Mouse (Mus musculus) kidney, embryonic 16.5 days (tissue): ENCODE data around the gene Zfand2a. TPM values are rescaled to one million over a fixed set of nuclear protein-coding genes. Genes with fewer than 3 reads are reported as not detected.

ENCODE experiments used
- ATAC-seq: fragments of 200-750 bp; cut with Nextera tagmentation; 2 replicates; pipeline ENCODE4 v1.8.0; 2017; ENCODE audit warnings: moderate TSS enrichment; ENCODE audit not compliant: low FRiP score, low TSS enrichment
- H3K27ac ChIP-seq: fragments of 300-500 bp; sonication (generic); 2 replicates; pipeline ENCODE4 v1.5.1; 2014; ENCODE audit warnings: low read length
- H3K27me3 ChIP-seq: fragments of 300-500 bp; sonication (generic); 2 replicates; pipeline ENCODE4 v1.6.1; 2014; ENCODE audit warnings: low read length, control low read depth, mixed read lengths; ENCODE audit not compliant: insufficient read depth
- H3K36me3 ChIP-seq: fragments of 300-500 bp; sonication (generic); 2 replicates; pipeline ENCODE4 v1.6.1; 2014; ENCODE audit warnings: low read length, control low read depth, mixed read lengths; ENCODE audit not compliant: insufficient read depth
- H3K4me1 ChIP-seq: fragments of 300-500 bp; sonication (generic); 2 replicates; pipeline ENCODE4 v1.6.1; 2014; ENCODE audit warnings: low read length, control low read depth, mixed read lengths; ENCODE audit not compliant: insufficient read depth
- H3K4me2 ChIP-seq: fragments of 300-500 bp; sonication (generic); replicated peaks from 2 replicates; pipeline ENCODE4 v1.6.1; 2014; ENCODE audit warnings: low read depth, low read length
- H3K4me3 ChIP-seq: fragments of 300-500 bp; sonication (generic); 2 replicates; pipeline ENCODE4 v1.5.1; 2014; ENCODE audit warnings: mild to moderate bottlenecking, low read length
- H3K9ac ChIP-seq: fragments of 300-500 bp; sonication (generic); replicated peaks from 2 replicates; pipeline ENCODE4 v1.6.1; 2014; ENCODE audit warnings: low read length
- H3K9me3 ChIP-seq: fragments of 300-500 bp; sonication (generic); 2 replicates; pipeline ENCODE4 v1.6.1; 2016; ENCODE audit warnings: low read length, control low read depth
- WGBS: fragments of 180-500 bp; shearing (Covaris S2); extraction: QIAGEN DNeasy Blood & Tissue Kit; methylation state at CpG from one replicate; pipeline ENCODE4 v1.1.7; 2014; 5-methylcytosine and 5-hydroxymethylcytosine counted together
- polyA plus RNA-seq: library from polyadenylated mRNA; unstranded; fragments of >200 nt; fragmentation: Nextera tagmentation; extraction: Ambion mirVana; gene quantifications from 2 replicates; pipeline ENCODE4 v1.2.1, GENCODE M21; 2015

Gene Zfand2a
- polyA plus RNA-seq, 1 experiment from 2014 or later, result 10.8 TPM

- Histone ChIP-seq H3K27me3 (no peaks in the 10 kb centered on the region), H3K9ac (no peak overlapping the region), H3K4me3 (no peak overlapping the region), H3K9me3 (no peaks in the 10 kb centered on the region), H3K4me2 (no peak overlapping the region), H3K27ac (no peak overlapping the region), H3K36me3 (no peaks in the 10 kb centered on the region), H3K4me1 (no peaks in the 10 kb centered on the region)
- WGBS, result 67% methylated on average over 14 of the region's 14 CpGs
- no peak for ATAC-seq
These were observed 17.9 kb upstream of the Zfand2a start for GRCm38 (mm10) chr5:139502281-139502680.

DNA sequence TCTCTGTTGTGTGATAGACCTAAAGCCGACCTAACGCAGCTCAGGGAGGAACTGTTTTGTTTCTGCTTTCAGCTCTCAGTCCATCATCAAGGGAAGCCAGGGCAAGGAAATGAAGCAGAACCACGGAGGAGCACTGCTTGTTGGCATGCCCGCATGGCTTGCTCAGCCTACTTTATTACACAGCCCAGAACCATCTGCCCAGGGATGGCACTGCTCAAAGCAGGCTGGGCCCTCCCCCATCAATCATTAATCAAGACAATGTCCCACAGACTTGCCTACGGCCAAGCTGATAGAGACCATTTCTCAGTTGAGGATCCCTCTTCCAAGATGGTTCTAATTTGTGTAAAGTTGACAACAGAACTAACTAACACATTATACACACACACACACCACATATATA is 14.4 kb upstream of the Zfand2a start:
- Histone ChIP-seq H3K27me3 (no peaks in the 10 kb centered on the region), H3K27ac (no peak overlapping the region), H3K36me3 (no peaks in the 10 kb centered on the region), H3K4me2 (no peak overlapping the region), H3K4me1 (peaks cover 5% of the 10 kb centered on the region; the same call in 1 of the 2 replicates), H3K4me3 (no peak overlapping the region), H3K9me3 (no peaks in the 10 kb centered on the region), H3K9ac (no peak overlapping the region)
- WGBS, result 30% methylated on average over 5 of the region's 5 CpGs
- peak; percentile 64 for ATAC-seq

DNA sequence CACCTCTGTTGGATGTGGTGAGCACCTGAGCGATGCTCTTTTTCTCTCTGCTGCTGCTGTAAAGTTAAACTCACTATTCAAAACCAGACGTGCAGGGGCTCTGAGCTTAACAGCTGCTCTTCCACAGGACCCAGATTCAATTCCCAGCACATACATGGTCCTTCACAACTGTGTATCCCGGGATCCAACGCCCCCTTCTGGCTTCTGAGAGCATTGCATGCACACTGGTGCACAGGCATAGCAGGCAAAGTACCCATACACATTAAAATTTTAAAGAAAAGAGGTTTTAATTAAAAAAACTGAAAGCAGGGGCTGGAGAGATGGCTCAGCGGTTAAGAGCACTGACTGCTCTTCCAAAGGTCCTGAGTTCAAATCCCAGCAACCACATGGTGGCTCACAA is 12.6 kb upstream of the Zfand2a start:
- no peak for ATAC-seq
- Histone ChIP-seq H3K4me3 (no peak overlapping the region), H3K36me3 (no peaks in the 10 kb centered on the region), H3K9me3 (no peaks in the 10 kb centered on the region), H3K9ac (no peak overlapping the region), H3K27me3 (no peaks in the 10 kb centered on the region), H3K4me1 (peaks cover 5% of the 10 kb centered on the region; the same call in 1 of the 2 replicates), H3K27ac (no peak overlapping the region), H3K4me2 (no peak overlapping the region)
- WGBS, result 59% methylated on average over 5 of the region's 5 CpGs

DNA sequence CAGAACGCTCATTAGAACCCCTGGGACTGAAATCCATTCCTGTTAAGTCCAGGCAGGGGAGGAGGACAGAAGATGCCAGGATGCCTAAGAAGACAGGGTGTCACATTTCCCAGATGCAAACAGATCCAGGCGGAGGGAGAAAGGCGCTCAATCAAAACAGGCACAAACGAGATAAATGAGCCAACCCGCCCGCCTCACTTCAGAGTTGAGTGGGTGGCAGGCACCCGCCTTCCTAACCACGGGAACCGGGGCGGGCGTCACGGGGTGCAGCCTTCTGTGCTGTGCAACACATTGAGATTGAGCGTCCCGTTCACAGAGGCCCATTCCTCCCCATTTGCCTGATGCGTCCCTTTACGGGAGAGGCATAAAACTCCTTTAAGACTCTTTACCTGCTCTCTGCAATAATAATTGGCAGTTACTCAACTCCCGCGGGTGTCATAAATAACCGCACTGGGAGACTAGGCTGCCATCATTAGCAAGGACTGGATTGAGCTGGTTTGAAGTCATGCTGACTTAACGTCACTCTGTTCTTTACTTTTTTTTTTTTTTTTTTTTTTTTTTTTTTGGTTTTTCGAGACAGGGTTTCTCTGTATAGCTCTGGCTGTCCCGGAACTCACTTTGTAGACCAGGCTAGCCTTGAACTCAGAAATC is 10.8 kb upstream of the Zfand2a start:
- no peaks in the 10 kb centered on the region for H3K27me3 ChIP-seq
- WGBS, result 13% methylated on average over 22 of the region's 22 CpGs
- ATAC-seq, result peak; percentile 67
- peaks cover 5% of the 10 kb centered on the region; the same call in 1 of the 2 replicates for H3K4me1 ChIP-seq
- peak overlapping the region; percentile 28 for H3K27ac ChIP-seq
- H3K4me2 ChIP-seq, result peak overlapping the region; percentile 32
- H3K4me3 ChIP-seq, result no peak overlapping the region
- no peak overlapping the region for H3K9ac ChIP-seq
- H3K36me3 ChIP-seq, result no peaks in the 10 kb centered on the region
- H3K9me3 ChIP-seq, result no peaks in the 10 kb centered on the region

DNA sequence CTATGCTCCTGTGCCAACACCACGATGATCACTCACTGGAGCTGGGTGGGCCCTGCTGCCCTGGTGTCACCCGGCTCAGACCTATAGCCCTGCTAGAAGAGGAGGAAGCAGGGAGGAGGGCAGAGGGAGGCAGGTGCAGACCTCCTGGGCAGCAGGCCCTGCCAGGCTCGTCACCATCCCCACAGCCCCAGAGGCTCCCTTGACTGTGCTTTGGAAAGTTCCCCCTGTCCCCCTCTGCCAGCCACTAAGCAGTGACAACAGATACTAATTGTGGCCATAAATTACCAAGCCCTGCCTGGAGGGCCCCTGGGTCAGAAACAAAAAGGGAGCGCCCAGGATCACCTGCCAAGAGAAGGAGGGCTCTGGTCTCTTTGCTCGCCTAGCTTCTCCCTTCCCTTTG is 9.3 kb upstream of the Zfand2a start:
- Histone ChIP-seq H3K27me3 (no peaks in the 10 kb centered on the region), H3K36me3 (no peaks in the 10 kb centered on the region), H3K4me3 (no peak overlapping the region), H3K9me3 (no peaks in the 10 kb centered on the region), H3K9ac (no peak overlapping the region), H3K4me1 (peaks cover 5% of the 10 kb centered on the region; the same call in 1 of the 2 replicates), H3K27ac (no peak overlapping the region), H3K4me2 (no peak overlapping the region)
- ATAC-seq, result peak; percentile 67
- 12% methylated on average over 5 of the region's 5 CpGs for WGBS

DNA sequence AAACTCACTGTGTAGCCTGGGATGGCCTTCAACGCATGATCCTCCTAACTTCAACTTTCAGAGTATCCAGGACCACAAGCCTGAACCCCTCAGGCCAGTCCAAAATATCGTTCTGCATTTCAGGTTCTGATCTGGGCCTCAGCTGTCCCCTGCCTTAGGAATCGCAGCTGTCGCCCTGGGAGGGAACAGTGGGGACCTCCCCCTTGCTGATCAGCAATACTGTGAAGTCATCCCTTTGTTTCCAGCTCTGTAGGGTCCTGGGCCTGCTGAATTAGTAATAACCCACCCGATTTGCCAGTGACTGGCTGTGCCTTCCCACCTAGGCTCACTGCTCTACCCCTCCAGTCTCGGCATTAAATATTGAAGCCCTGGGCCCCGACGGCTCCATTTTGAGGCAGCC is 7.0 kb upstream of the Zfand2a start:
- Histone ChIP-seq H3K4me1 (peaks cover 5% of the 10 kb centered on the region; the same call in 1 of the 2 replicates), H3K9me3 (peaks cover 7% of the 10 kb centered on the region), H3K9ac (no peak overlapping the region), H3K4me3 (no peak overlapping the region), H3K27ac (no peak overlapping the region), H3K27me3 (no peaks in the 10 kb centered on the region), H3K36me3 (no peaks in the 10 kb centered on the region), H3K4me2 (no peak overlapping the region)
- WGBS, result 66% methylated on average over 8 of the region's 8 CpGs
- ATAC-seq, result no peak

DNA sequence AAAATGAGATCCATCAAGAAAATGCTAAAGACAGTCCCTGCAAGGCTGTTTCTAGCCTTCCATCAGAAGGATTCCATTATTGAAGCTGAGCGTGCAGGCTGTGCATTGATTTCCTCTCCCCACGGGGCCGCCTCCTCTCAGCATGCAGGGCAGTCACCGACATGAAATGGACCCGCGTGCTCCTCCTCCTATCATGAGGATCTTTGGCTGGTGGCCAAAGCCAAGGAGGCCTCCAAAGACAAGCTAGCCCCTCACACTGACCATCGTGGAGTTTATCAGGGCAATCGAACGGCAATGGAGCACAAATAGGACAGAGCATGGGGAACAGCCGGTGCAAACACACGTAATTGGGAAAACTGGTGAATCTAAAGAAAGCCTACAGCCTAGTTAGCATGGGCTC is 5.8 kb upstream of the Zfand2a start:
- no peak overlapping the region for H3K27ac ChIP-seq
- H3K9ac ChIP-seq, result no peak overlapping the region
- no peaks in the 10 kb centered on the region for H3K27me3 ChIP-seq
- H3K9me3 ChIP-seq, result peaks cover 15% of the 10 kb centered on the region
- H3K4me2 ChIP-seq, result no peak overlapping the region
- no peaks in the 10 kb centered on the region for H3K36me3 ChIP-seq
- no peak for ATAC-seq
- H3K4me3 ChIP-seq, result no peak overlapping the region
- WGBS, result 80% methylated on average over 11 of the region's 11 CpGs
- peaks cover 5% of the 10 kb centered on the region; the same call in 1 of the 2 replicates for H3K4me1 ChIP-seq

DNA sequence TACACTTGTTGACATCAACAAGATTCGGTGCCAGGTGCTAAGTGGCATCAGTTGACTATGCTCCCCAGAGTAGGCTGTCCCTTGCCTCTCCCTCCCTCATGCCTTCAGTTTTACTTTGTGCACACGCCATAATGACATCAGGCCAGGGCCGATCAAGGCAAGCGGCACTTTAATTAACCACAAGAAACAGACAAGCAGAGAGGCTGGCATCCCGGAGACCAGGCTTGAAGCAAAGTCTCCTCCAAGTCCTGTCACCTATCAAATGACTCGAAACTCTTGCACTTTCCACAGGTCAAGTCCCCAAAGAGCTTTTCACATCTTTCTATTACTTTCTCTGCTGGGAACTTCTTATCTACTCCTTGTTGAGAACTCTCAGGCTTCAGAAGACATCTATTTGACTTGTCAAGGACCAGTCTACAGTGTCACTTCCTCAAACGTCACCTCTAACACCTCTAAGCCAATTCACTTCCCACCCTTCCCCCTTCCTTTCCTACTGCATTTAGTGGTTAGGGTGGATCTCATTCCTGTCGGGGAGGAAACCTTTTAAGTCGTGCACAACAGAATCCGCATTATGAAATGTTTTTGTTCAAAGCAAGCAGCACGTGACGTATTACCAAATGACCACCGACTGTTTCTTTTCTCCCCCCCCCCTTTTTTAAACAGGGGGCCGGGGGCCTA is 1.0 kb downstream of the Zfand2a start:
- H3K4me1 ChIP-seq, result peaks cover 12% of the 10 kb centered on the region
- H3K27me3 ChIP-seq, result no peaks in the 10 kb centered on the region
- no peak overlapping the region for H3K27ac ChIP-seq
- no peak for ATAC-seq
- H3K36me3 ChIP-seq, result peaks cover 24% of the 10 kb centered on the region
- WGBS, result 57% methylated on average over 14 of the region's 14 CpGs
- H3K4me3 ChIP-seq, result peak overlapping the region; percentile 98
- peaks cover 15% of the 10 kb centered on the region for H3K9me3 ChIP-seq
- peak overlapping the region; percentile 88 for H3K9ac ChIP-seq
- peak overlapping the region; percentile 77 for H3K4me2 ChIP-seq

DNA sequence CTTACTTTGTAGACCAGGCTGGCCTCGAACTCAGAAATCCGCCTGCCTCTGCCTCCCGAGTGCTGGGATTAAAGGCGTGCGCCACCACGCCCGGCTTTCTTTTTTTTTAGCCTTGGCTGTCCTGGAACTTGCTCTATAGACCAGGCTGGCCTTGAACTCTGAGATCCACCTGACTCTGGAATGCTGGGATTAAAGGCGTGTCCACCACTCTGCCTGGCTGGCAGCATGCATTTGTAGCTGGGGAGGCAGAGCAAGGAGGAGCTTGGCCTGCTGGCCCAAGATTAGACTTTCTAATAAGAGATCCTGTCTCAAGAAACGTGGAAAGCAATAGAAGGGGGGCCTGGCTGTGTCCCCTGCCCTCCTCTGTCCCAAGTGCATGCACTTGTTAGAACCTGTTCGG is 3.9 kb downstream of the Zfand2a start:
- H3K4me3 ChIP-seq, result no peak overlapping the region
- no peaks in the 10 kb centered on the region for H3K27me3 ChIP-seq
- peaks cover 47% of the 10 kb centered on the region for H3K36me3 ChIP-seq
- no peak overlapping the region for H3K4me2 ChIP-seq
- peaks cover 12% of the 10 kb centered on the region for H3K4me1 ChIP-seq
- WGBS, result 82% methylated on average over 10 of the region's 10 CpGs
- H3K27ac ChIP-seq, result no peak overlapping the region
- ATAC-seq, result no peak
- no peak overlapping the region for H3K9ac ChIP-seq
- H3K9me3 ChIP-seq, result no peaks in the 10 kb centered on the region

DNA sequence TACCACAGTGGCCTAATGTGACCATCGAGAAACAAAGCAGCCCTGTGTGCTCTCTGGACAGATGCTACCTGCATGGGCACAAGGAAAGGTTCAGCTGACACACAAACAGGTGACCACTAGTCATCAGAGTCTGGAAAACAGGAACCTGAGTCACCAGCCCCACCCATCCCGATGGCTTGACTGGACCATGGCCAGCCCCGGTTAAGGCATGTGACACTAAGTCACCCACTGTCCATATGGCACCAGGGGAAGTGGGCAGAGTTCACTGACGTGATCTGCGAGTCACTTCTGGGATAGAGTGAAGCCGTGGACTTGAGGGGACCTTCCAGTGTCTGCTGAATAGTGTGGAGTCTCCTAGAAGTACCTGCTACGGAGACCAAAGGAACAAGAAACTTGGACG is 5.3 kb downstream of the Zfand2a start:
- peaks cover 12% of the 10 kb centered on the region for H3K4me1 ChIP-seq
- no peak overlapping the region for H3K9ac ChIP-seq
- H3K27ac ChIP-seq, result no peak overlapping the region
- WGBS, result 93% methylated on average over 8 of the region's 8 CpGs
- ATAC-seq, result no peak
- H3K4me2 ChIP-seq, result no peak overlapping the region
- no peaks in the 10 kb centered on the region for H3K9me3 ChIP-seq
- H3K4me3 ChIP-seq, result no peak overlapping the region
- H3K36me3 ChIP-seq, result peaks cover 60% of the 10 kb centered on the region
- no peaks in the 10 kb centered on the region for H3K27me3 ChIP-seq
